Mouse (Mus musculus) lung, postnatal 4 days (tissue): Measurements from ENCODE around the gene Gm13289.
A peak's percentile ranks its signal among the peaks of the same experiment; 100 is the strongest.
"Not testable (repeated sequence)": the region's sequence is repeated elsewhere in the genome, so short reads cannot be mapped to it uniquely, and the experiment has no call there.

Experiments
- DNase-seq, 2 experiments: peaks; one replicate each; pipeline ENCODE4 v3.0.0; 2021

Gene Gm13289

GRCm38 (mm10) chr4:88785409-88785808, 8.7 kb downstream of the Gm13289 start, which contains the start of gene Gm13276:
Gm13276 (plus strand) TSS chr4:88785709.
- not testable (repeated sequence) for DNase-seq

- peak; percentile 82 to 88 for DNase-seq
Measured at GRCm38 (mm10) chr4:88788402-88788801, 11.7 kb downstream of the Gm13289 start, which contains the start of gene Gm13277. Gm13277 (plus strand) TSS chr4:88788632.

GRCm38 (mm10) chr4:88791250-88791649, 14.5 kb downstream of the Gm13289 start, which contains the start of gene Gm13278:
Gm13278 (plus strand) TSS chr4:88791550.
- not testable (repeated sequence) for DNase-seq

- DNase-seq: peak; percentile 77 to 81
Measured at GRCm38 (mm10) chr4:88793936-88794675, 17.4 kb downstream of the Gm13289 start, which contains the start of gene Gm13275. Gm13275 (plus strand) TSS chr4:88794487.

GRCm38 (mm10) chr4:88797097-88797496, 20.4 kb downstream of the Gm13289 start, which contains the start of gene Gm13279:
Gm13279 (plus strand) TSS chr4:88797397.
- not testable (repeated sequence) for DNase-seq

GRCm38 (mm10) chr4:88799365-88799764, 22.6 kb downstream of the Gm13289 start, which contains the start of gene Gm13285:
Gm13285 (plus strand) TSS chr4:88799665.
- not testable (repeated sequence) for DNase-seq

GRCm38 (mm10) chr4:88802954-88803353, 26.2 kb downstream of the Gm13289 start, which contains the start of gene Gm13287:
Gm13287 (plus strand) TSS chr4:88803254.
- DNase-seq: not testable (repeated sequence)

- DNase-seq: not testable (repeated sequence)
Measured at GRCm38 (mm10) chr4:88805231-88805630, 28.5 kb downstream of the Gm13289 start, which contains the start of gene Gm13288. Gm13288 (plus strand) TSS chr4:88805531.

GRCm38 (mm10) chr4:88805761-88806160, 29.0 kb downstream of the Gm13289 start:
- peak; percentile 55 to 78 for DNase-seq

GRCm38 (mm10) chr4:88815928-88816327, 39.2 kb downstream of the Gm13289 start, which contains the start of gene Ifna7:
Ifna7 (plus strand) TSS chr4:88816228.
- DNase-seq: no peak

GRCm38 (mm10) chr4:88819659-88820058, 42.9 kb downstream of the Gm13289 start, which contains the start of gene Ifna11:
Ifna11 (plus strand) TSS chr4:88819959.
- DNase-seq: no peak

- DNase-seq: no peak
Measured at GRCm38 (mm10) chr4:88822995-88823394, 46.3 kb downstream of the Gm13289 start.
